Mouse (Mus musculus) hindbrain, embryonic 13.5 days (tissue): ENCODE measurements around the gene Rps6kl1. TPM values are rescaled to one million over a fixed set of nuclear protein-coding genes. Genes with fewer than 3 reads are reported as not detected.

ENCODE experiments used
- ATAC-seq: fragments of 200-750 bp; cut with Nextera tagmentation; 2 replicates; pipeline ENCODE4 v1.8.0; 2017; ENCODE audit warnings: moderate TSS enrichment; ENCODE audit not compliant: low FRiP score
- H3K27ac ChIP-seq: fragments of 300-500 bp; sonication (generic); 2 replicates; pipeline ENCODE4 v1.5.1; 2015; ENCODE audit warnings: inconsistent platforms, mild to moderate bottlenecking, moderate library complexity
- H3K27me3 ChIP-seq: fragments of 300-500 bp; sonication (generic); 2 replicates; pipeline ENCODE4 v1.6.1; 2015; ENCODE audit warnings: mild to moderate bottlenecking, inconsistent platforms
- H3K36me3 ChIP-seq: fragments of 300-500 bp; sonication (generic); 2 replicates; pipeline ENCODE4 v1.6.1; 2015; ENCODE audit warnings: mild to moderate bottlenecking, inconsistent platforms
- H3K4me1 ChIP-seq: fragments of 300-500 bp; sonication (generic); replicated peaks from 2 replicates; pipeline ENCODE4 v1.6.1; 2015; ENCODE audit warnings: inconsistent platforms
- H3K4me2 ChIP-seq: fragments of 300-500 bp; sonication (generic); 2 replicates; pipeline ENCODE4 v1.6.1; 2015; ENCODE audit warnings: inconsistent platforms, mild to moderate bottlenecking, moderate library complexity
- H3K4me3 ChIP-seq: fragments of 300-500 bp; sonication (generic); 2 replicates; pipeline ENCODE4 v1.5.1; 2015; ENCODE audit warnings: mild to moderate bottlenecking, inconsistent platforms
- H3K9ac ChIP-seq: fragments of 300-500 bp; sonication (generic); 2 replicates; pipeline ENCODE4 v1.6.1; 2015; ENCODE audit warnings: mild to moderate bottlenecking, inconsistent platforms
- H3K9me3 ChIP-seq: fragments of 300-500 bp; sonication (generic); 2 replicates; pipeline ENCODE4 v1.6.1; 2016; ENCODE audit warnings: inconsistent platforms
- WGBS: fragments of 180-500 bp; shearing (Covaris S2); methylation state at CpG from one replicate; pipeline ENCODE4 v1.1.7; 2015; 5-methylcytosine and 5-hydroxymethylcytosine counted together
- polyA plus RNA-seq: library from polyadenylated mRNA; unstranded; fragments of >200 nt; fragmentation: Nextera tagmentation; extraction: Ambion mirVana; gene quantifications from 2 replicates; pipeline ENCODE4 v1.2.1, GENCODE M21; 2015

Rps6kl1 gene
- polyA plus RNA-seq, 1 experiment from 2014 or later, result 23.3 TPM

GRCm38 (mm10) chr12:85094010-85094409, 57.1 kb downstream of the Rps6kl1 start:
- ATAC-seq, result no peak
- no peak overlapping the region for H3K9ac ChIP-seq
- H3K4me1 ChIP-seq, result peaks cover 12% of the 10 kb centered on the region
- peaks cover 12% of the 10 kb centered on the region for H3K36me3 ChIP-seq
- H3K27ac ChIP-seq, result peak overlapping the region; percentile 48; the same call in 1 of the 2 replicates
- H3K9me3 ChIP-seq, result no peaks in the 10 kb centered on the region
- 37% methylated on average over 14 of the region's 14 CpGs for WGBS
- no peak overlapping the region for H3K4me2 ChIP-seq
- H3K27me3 ChIP-seq, result no peaks in the 10 kb centered on the region
- no peak overlapping the region for H3K4me3 ChIP-seq

GRCm38 (mm10) chr12:85092214-85092613, 58.9 kb downstream of the Rps6kl1 start:
- H3K27ac ChIP-seq, result no peak overlapping the region
- H3K4me1 ChIP-seq, result peaks cover 12% of the 10 kb centered on the region
- H3K4me3 ChIP-seq, result no peak overlapping the region
- H3K36me3 ChIP-seq, result peaks cover 30% of the 10 kb centered on the region
- 10% methylated on average over 3 of the region's 3 CpGs for WGBS
- no peak overlapping the region for H3K4me2 ChIP-seq
- no peak for ATAC-seq
- no peaks in the 10 kb centered on the region for H3K9me3 ChIP-seq
- no peaks in the 10 kb centered on the region for H3K27me3 ChIP-seq
- H3K9ac ChIP-seq, result no peak overlapping the region

- Histone ChIP-seq H3K9ac (no peak overlapping the region), H3K36me3 (peaks cover 35% of the 10 kb centered on the region), H3K4me1 (peaks cover 12% of the 10 kb centered on the region), H3K27ac (no peak overlapping the region), H3K4me2 (no peak overlapping the region), H3K9me3 (no peaks in the 10 kb centered on the region), H3K27me3 (no peaks in the 10 kb centered on the region), H3K4me3 (no peak overlapping the region)
- WGBS, result 94% methylated on average over 3 of the region's 3 CpGs
- no peak for ATAC-seq
Observed at GRCm38 (mm10) chr12:85091190-85091589, 59.9 kb downstream of the Rps6kl1 start.

GRCm38 (mm10) chr12:85087845-85088244, 63.2 kb downstream of the Rps6kl1 start:
- Histone ChIP-seq H3K27me3 (no peaks in the 10 kb centered on the region), H3K27ac (no peak overlapping the region), H3K9ac (no peak overlapping the region), H3K4me3 (no peak overlapping the region), H3K4me1 (no peaks in the 10 kb centered on the region), H3K4me2 (no peak overlapping the region), H3K36me3 (peaks cover 35% of the 10 kb centered on the region), H3K9me3 (no peaks in the 10 kb centered on the region)
- 94% methylated on average over 12 of the region's 12 CpGs for WGBS
- no peak for ATAC-seq

Other genes with a start within 250 kb of the Rps6kl1 start
- 111 and 113 TPM in 2 replicates for gene Fcf1, start 180.4 kb downstream of the Rps6kl1 start, polyA plus RNA-seq
- gene Arel1, start 180.4 kb downstream of the Rps6kl1 start, polyA plus RNA-seq, result 30.9 and 32.6 TPM in 2 replicates
- 35.5 and 37.8 TPM in 2 replicates for gene Ylpm1, start 154.9 kb downstream of the Rps6kl1 start, polyA plus RNA-seq
- gene Prox2, start 40.5 kb downstream of the Rps6kl1 start, polyA plus RNA-seq, result 2.0 and 2.2 TPM in 2 replicates
- 103 and 107 TPM in 2 replicates for gene Dlst, start 40.4 kb downstream of the Rps6kl1 start, polyA plus RNA-seq
- gene Pgf, start 26.5 kb upstream of the Rps6kl1 start, polyA plus RNA-seq, result 7.5 and 9.4 TPM in 2 replicates
- 84.4 and 84.5 TPM in 2 replicates for gene Eif2b2, start 68.2 kb upstream of the Rps6kl1 start, polyA plus RNA-seq
- 9.2 and 9.8 TPM in 2 replicates for gene Mlh3, start 119.3 kb upstream of the Rps6kl1 start, polyA plus RNA-seq
- 65.8 and 72.4 TPM in 2 replicates for gene Acyp1, start 137.2 kb upstream of the Rps6kl1 start, polyA plus RNA-seq
- gene Zc2hc1c, start 137.3 kb upstream of the Rps6kl1 start, polyA plus RNA-seq, result 1.2 and 1.5 TPM in 2 replicates
- gene Nek9, start 188.1 kb upstream of the Rps6kl1 start, polyA plus RNA-seq, result 12.8 and 13.7 TPM in 2 replicates
- 198 TPM in 2 replicates for gene Tmed10, start 223.6 kb upstream of the Rps6kl1 start, polyA plus RNA-seq